Mouse (Mus musculus) ES-Bruce4 (cell line): ENCODE data around the gene Shb. TPM values are rescaled to one million over a fixed set of nuclear protein-coding genes. Genes with fewer than 3 reads are reported as not detected.

Experiments
- H3K27ac ChIP-seq: 2 replicates; pipeline ENCODE4 v1.5.1; 2012; ENCODE audit warnings: low read length, inconsistent platforms; ENCODE audit not compliant: insufficient read depth
- H3K27me3 ChIP-seq: 2 replicates; pipeline ENCODE4 v1.6.1; 2012; ENCODE audit warnings: mild to moderate bottlenecking, low read length, inconsistent platforms; ENCODE audit not compliant: control insufficient read depth, poor library complexity, insufficient read depth, severe bottlenecking
- H3K36me3 ChIP-seq: 2 replicates; pipeline ENCODE4 v1.6.1; 2012; ENCODE audit warnings: inconsistent platforms, mild to moderate bottlenecking, low read length, moderate library complexity; ENCODE audit not compliant: control insufficient read depth, poor library complexity, insufficient read depth, severe bottlenecking
- H3K4me1 ChIP-seq: one replicate; pipeline ENCODE4 v1.8.1; 2011; ENCODE audit warnings: low read length; ENCODE audit not compliant: control insufficient read depth, insufficient read depth
- H3K4me3 ChIP-seq: 2 replicates; pipeline ENCODE4 v1.5.1; 2011; ENCODE audit warnings: low read depth, mild to moderate bottlenecking, low read length
- H3K9ac ChIP-seq: 2 replicates; pipeline ENCODE4 v1.6.1; 2012; ENCODE audit warnings: low read depth, mild to moderate bottlenecking, inconsistent platforms; ENCODE audit not compliant: poor library complexity, severe bottlenecking
- H3K9me3 ChIP-seq: replicated peaks from 2 replicates; pipeline ENCODE4 v1.6.1; 2012; ENCODE audit warnings: mild to moderate bottlenecking, low read length, inconsistent platforms; ENCODE audit not compliant: control insufficient read depth, poor library complexity, insufficient read depth, severe bottlenecking
- CTCF ChIP-seq: IDR thresholded peaks from one replicate; pipeline ENCODE4 v1.8.1; 2011; ENCODE audit warnings: low read depth, low read length
- EP300 ChIP-seq: IDR thresholded peaks from 2 replicates; pipeline ENCODE4 v1.6.1; 2011; ENCODE audit warnings: low read depth, low read length; ENCODE audit not compliant: insufficient read depth
- POLR2A ChIP-seq: IDR thresholded peaks from one replicate; pipeline ENCODE4 v1.8.1; 2011; ENCODE audit warnings: low read length; ENCODE audit not compliant: insufficient read depth
- polyA plus RNA-seq: library from polyadenylated mRNA; stranded (reverse); fragments of >200 nt; gene quantifications from 2 replicates; pipeline ENCODE4 v1.2.4, GENCODE M21; 2011; ENCODE audit warnings: low read depth; ENCODE audit not compliant: missing spikeins, insufficient read depth, insufficient read length

Gene Shb
- polyA plus RNA-seq, 1 experiment = 27.4 TPM

GRCm38 (mm10) chr4:45479433-45479832 lies 52.8 kb downstream of the Shb start:
- Histone ChIP-seq H3K27me3 (no peaks in the 10 kb centered on the region), H3K9me3 (no peaks in the 10 kb centered on the region), H3K27ac (no peak overlapping the region), H3K4me1 (peaks cover 23% of the 10 kb centered on the region), H3K9ac (no peak overlapping the region), H3K36me3 (no peaks in the 10 kb centered on the region), H3K4me3 (no peak overlapping the region)
- TF ChIP-seq EP300 = no peak
- no peak for TF ChIP-seq POLR2A
- no peak for TF ChIP-seq CTCF

GRCm38 (mm10) chr4:45478178-45478577 lies 54.1 kb downstream of the Shb start:
- Histone ChIP-seq H3K4me3 (no peak overlapping the region), H3K9ac (no peak overlapping the region), H3K4me1 (peaks cover 23% of the 10 kb centered on the region), H3K36me3 (no peaks in the 10 kb centered on the region), H3K27me3 (no peaks in the 10 kb centered on the region), H3K9me3 (no peaks in the 10 kb centered on the region), H3K27ac (0 out of 2 replicates have a peak overlapping the region, but pooled peaks have one; percentile 9)
- TF ChIP-seq POLR2A (no peak), EP300 (no peak), CTCF (no peak)

DNA sequence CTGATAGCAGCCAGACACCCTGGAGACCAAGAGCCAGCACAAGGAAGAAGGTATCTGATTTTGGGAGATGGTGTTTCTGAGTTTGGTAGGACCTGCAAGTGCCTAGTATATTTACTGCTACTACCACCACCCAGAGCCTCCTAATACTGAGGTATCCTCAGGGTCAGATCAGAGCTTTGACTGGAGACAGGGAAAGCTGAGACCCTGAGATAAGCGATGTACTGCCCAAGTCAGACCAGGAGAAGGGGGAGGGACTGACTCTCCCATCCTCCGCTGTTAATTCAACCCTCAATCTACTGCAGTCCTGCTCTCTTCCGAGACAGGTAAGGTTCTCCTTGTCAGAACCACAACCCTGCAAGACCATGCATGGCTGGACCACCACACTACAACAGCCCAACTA lies 55.2 kb downstream of the Shb start:
- TF ChIP-seq CTCF = no peak
- TF ChIP-seq POLR2A = no peak
- no peak for TF ChIP-seq EP300
- Histone ChIP-seq H3K9me3 (no peaks in the 10 kb centered on the region), H3K27ac (no peak overlapping the region), H3K4me1 (peaks cover 16% of the 10 kb centered on the region), H3K9ac (no peak overlapping the region), H3K27me3 (no peaks in the 10 kb centered on the region), H3K36me3 (no peaks in the 10 kb centered on the region), H3K4me3 (no peak overlapping the region)

DNA sequence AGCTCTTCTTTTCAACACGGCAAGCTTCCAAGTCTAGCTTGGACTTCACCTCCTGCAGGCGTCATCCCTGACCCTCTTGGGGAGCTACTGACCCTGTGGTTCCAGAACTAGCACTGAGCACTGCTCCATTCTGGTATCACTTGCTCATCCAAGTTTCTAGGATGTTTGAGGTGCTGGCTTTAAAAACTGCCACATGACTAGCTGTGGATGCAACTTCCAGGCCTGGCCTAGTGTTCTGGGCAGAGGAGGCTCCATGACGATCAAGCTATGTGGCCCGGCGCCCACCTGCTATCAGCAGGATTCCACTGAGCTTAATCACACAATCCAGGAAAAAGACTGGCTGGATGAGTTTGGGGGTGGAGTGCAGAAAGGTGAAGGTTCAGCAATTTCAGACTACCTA lies 57.4 kb downstream of the Shb start:
- Histone ChIP-seq H3K4me1 (peaks cover 7% of the 10 kb centered on the region), H3K9me3 (no peaks in the 10 kb centered on the region), H3K4me3 (no peak overlapping the region), H3K27ac (no peak overlapping the region), H3K36me3 (no peaks in the 10 kb centered on the region), H3K27me3 (no peaks in the 10 kb centered on the region), H3K9ac (no peak overlapping the region)
- TF ChIP-seq EP300 = no peak
- no peak for TF ChIP-seq POLR2A
- TF ChIP-seq CTCF = no peak

DNA sequence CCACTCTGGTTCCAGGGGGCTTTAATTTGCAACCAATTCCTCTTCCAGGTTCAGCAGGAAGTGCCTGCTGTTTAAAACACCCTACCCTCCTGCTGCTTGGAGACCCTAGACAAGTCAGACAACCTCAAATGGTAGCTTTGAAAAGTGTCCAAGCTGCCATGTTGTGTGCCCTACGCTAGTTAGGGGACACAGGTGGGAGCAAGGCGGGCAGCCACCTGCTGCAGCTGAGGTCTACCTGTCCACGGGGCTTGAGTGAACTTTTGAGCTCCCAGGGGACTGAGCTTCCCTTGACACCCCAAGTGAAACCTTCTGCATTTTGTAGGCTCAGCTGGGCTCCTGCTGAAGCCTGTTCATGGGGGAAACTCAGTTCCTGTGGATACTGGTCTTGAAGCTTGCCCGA lies 58.1 kb downstream of the Shb start:
- TF ChIP-seq EP300 (no peak), CTCF (no peak), POLR2A (no peak)
- H3K27me3 ChIP-seq = no peaks in the 10 kb centered on the region
- peaks cover 7% of the 10 kb centered on the region for H3K4me1 ChIP-seq
- no peaks in the 10 kb centered on the region for H3K9me3 ChIP-seq
- H3K4me3 ChIP-seq = no peak overlapping the region
- H3K36me3 ChIP-seq = no peaks in the 10 kb centered on the region
- no peak overlapping the region for H3K9ac ChIP-seq
- no peak overlapping the region for H3K27ac ChIP-seq

DNA sequence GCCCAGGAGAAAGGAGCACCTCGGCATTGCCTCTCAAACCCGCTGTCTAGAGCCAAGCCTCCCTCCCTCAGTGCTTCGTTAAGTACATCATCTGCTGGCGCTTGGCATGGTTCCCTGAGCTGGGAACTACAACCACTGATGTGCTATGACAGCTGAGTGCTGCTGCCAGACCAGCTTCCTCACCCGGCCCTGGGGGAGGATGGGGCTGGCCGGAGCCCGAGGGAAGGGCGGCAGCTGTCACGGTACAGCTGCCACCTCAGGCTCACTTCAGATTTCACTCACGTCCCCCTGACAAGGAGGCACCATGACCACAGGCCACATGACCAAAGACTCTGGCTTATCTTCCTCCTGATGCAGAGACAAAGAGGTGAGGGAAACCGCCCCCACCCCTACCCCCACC lies 59.1 kb downstream of the Shb start:
- H3K36me3 ChIP-seq = no peaks in the 10 kb centered on the region
- no peak overlapping the region for H3K27ac ChIP-seq
- H3K9ac ChIP-seq = no peak overlapping the region
- peaks cover under 1% of the 10 kb centered on the region for H3K4me1 ChIP-seq
- H3K27me3 ChIP-seq = no peaks in the 10 kb centered on the region
- no peak overlapping the region for H3K4me3 ChIP-seq
- TF ChIP-seq POLR2A = no peak
- H3K9me3 ChIP-seq = no peaks in the 10 kb centered on the region
